Mouse (Mus musculus): ENCODE data around the gene Casq2.

DNA sequence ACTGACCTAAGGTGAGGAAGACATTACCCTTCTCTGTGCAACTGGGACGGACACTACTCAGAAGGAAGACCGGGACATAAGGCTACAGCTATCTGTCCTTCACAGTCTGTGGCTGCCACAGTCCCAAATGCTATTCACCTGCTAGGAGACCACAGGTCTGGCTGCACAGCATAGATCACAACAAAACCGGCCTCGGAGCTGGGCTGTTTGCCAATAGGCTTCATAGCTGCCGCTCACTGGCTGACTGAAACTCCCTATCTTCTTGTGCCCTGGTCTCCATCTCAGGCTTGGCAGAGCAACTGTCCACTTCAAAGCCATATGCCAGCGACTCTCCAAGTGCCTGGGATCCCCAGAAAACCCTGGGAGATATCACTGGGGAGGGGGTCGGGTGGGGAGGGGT lies 94.5 kb downstream of the Casq2 start:
- TF ChIP-seq CTCF (IDR thresholded peaks at IDR 0.05; ENCODE audit: control insufficient read depth, insufficient read depth, insufficient read length) (no peak), MYOD1 (IDR thresholded peaks at IDR 0.05; ENCODE audit: control insufficient read depth, insufficient read length, low read depth) (no peak), USF1 (IDR thresholded peaks at IDR 0.05; ENCODE audit: low read depth) (no peak), FOSL1 (IDR thresholded peaks at IDR 0.05; ENCODE audit: insufficient read depth, low read length, poor library complexity, severe bottlenecking) (no peak), MAX (IDR thresholded peaks at IDR 0.05) (no peak), MYOG (IDR thresholded peaks at IDR 0.05; ENCODE audit: control insufficient read depth, extremely low read depth, insufficient read length) (no peak)

Data from C2C12 (cell line).